Mouse (Mus musculus) bone marrow, adult 2 months (tissue): Measurements from ENCODE around the gene Rc3h2. TPM values are rescaled to one million over a fixed set of nuclear protein-coding genes. Genes with fewer than 3 reads are reported as not detected.

Experiments
- H3K27ac ChIP-seq: fragments of 200-500 bp; 2 replicates; pipeline ENCODE4 v1.5.1; 2012; ENCODE audit warnings: low read depth, mild to moderate bottlenecking, control low read depth, inconsistent platforms, low read length; ENCODE audit not compliant: control insufficient read depth, poor library complexity, insufficient read depth
- H3K4me1 ChIP-seq: fragments of 200-500 bp; 2 replicates; pipeline ENCODE4 v1.6.1; 2011; ENCODE audit warnings: low read length; ENCODE audit not compliant: control insufficient read depth, insufficient read depth
- H3K4me3 ChIP-seq: fragments of 200-500 bp; replicated peaks from 2 replicates; pipeline ENCODE3; 2011; ENCODE audit warnings: mild to moderate bottlenecking, low read depth, low read length, control low read depth; ENCODE audit not compliant: control insufficient read depth
- CTCF ChIP-seq: fragments of 200-500 bp; IDR thresholded peaks from 2 replicates; pipeline ENCODE4 v1.5.1; 2011; ENCODE audit warnings: low read length, control low read depth; ENCODE audit not compliant: control insufficient read depth, insufficient read depth
- POLR2A ChIP-seq: fragments of 200-500 bp; IDR thresholded peaks from 2 replicates; pipeline ENCODE4 v1.6.1; 2011; ENCODE audit warnings: low read depth, mild to moderate bottlenecking, control low read depth, low read length, borderline replicate concordance; ENCODE audit not compliant: control insufficient read depth
- WGBS: fragments of 180-500 bp; shearing (Covaris S2); methylation state at CpG from one replicate; pipeline ENCODE4 v1.1.7; 2018; 5-methylcytosine and 5-hydroxymethylcytosine counted together
- polyA plus RNA-seq: library from polyadenylated mRNA; stranded (reverse); fragments of >200 nt; gene quantifications from 2 replicates; pipeline ENCODE4 v1.2.4, GENCODE M21; 2011; ENCODE audit warnings: low replicate concordance; ENCODE audit not compliant: missing spikeins, insufficient read depth, insufficient read length

Rc3h2 gene
- polyA plus RNA-seq, 1 experiment = 11.9 TPM

- WGBS = under 1% methylated on average over 38 of the region's 38 CpGs
- H3K4me1 ChIP-seq = no peaks in the 10 kb centered on the region
These were observed 8.1 kb upstream of the Rc3h2 start for GRCm38 (mm10) chr2:37430593-37431464.

GRCm38 (mm10) chr2:37423671-37424070 lies 968 bp upstream of the Rc3h2 start:
- Histone ChIP-seq H3K4me3 (no peak overlapping the region), H3K4me1 (no peaks in the 10 kb centered on the region), H3K27ac (no peak overlapping the region)
- 26% methylated on average over 3 of the region's 3 CpGs for WGBS
- TF ChIP-seq CTCF = no peak
- TF ChIP-seq POLR2A = no peak

More at GRCm38 (mm10) chr2:37430593-37431464, 8.1 kb upstream of the Rc3h2 start:
- no peak for TF ChIP-seq CTCF
- 0 out of 2 replicates have a peak, but pooled peaks have one; percentile 8 for TF ChIP-seq POLR2A
- Histone ChIP-seq H3K4me3 (peak overlapping the region; percentile 68), H3K27ac (peak overlapping the region; percentile 41)

- Histone ChIP-seq H3K4me3 (peak overlapping the region; percentile 61), H3K27ac (peak overlapping the region; percentile 92; the same call in 1 of the 2 replicates), H3K4me1 (no peaks in the 10 kb centered on the region)
- no peak for TF ChIP-seq CTCF
- TF ChIP-seq POLR2A = no peak
- 7% methylated on average over 3 of the region's 3 CpGs for WGBS
These were observed 800 bp downstream of the Rc3h2 start for GRCm38 (mm10) chr2:37421903-37422302.

- TF ChIP-seq POLR2A (no peak), CTCF (no peak)
- 9% methylated on average over 1 of the region's 1 CpGs for WGBS
- H3K27ac ChIP-seq = no peak overlapping the region
- no peaks in the 10 kb centered on the region for H3K4me1 ChIP-seq
- no peak overlapping the region for H3K4me3 ChIP-seq
These were observed 27.2 kb downstream of the Rc3h2 start for GRCm38 (mm10) chr2:37395539-37395938.

- WGBS = 92% methylated on average over 9 of the region's 9 CpGs
- TF ChIP-seq CTCF = no peak
- no peak for TF ChIP-seq POLR2A
- H3K4me3 ChIP-seq = no peak overlapping the region
These were observed 39.8 kb downstream of the Rc3h2 start for GRCm38 (mm10) chr2:37382921-37383320.

GRCm38 (mm10) chr2:37380189-37380588 lies 42.5 kb downstream of the Rc3h2 start:
- no peak overlapping the region for H3K4me3 ChIP-seq
- no peaks in the 10 kb centered on the region for H3K4me1 ChIP-seq
- WGBS = 51% methylated on average over 2 of the region's 2 CpGs
- H3K27ac ChIP-seq = no peak overlapping the region
- TF ChIP-seq CTCF (peak; percentile 69), POLR2A (no peak)

More at GRCm38 (mm10) chr2:37382921-37383320, 39.8 kb downstream of the Rc3h2 start:
- no peak overlapping the region for H3K27ac ChIP-seq
- no peaks in the 10 kb centered on the region for H3K4me1 ChIP-seq

GRCm38 (mm10) chr2:37376018-37376417 lies 46.7 kb downstream of the Rc3h2 start:
- H3K4me1 ChIP-seq = no peaks in the 10 kb centered on the region
- H3K4me3 ChIP-seq = no peak overlapping the region
- H3K27ac ChIP-seq = no peak overlapping the region
- WGBS = 16% methylated on average over 1 of the region's 1 CpGs
- no peak for TF ChIP-seq CTCF
- no peak for TF ChIP-seq POLR2A

- no peak for TF ChIP-seq CTCF
- no peak for TF ChIP-seq POLR2A
- H3K4me3 ChIP-seq = no peak overlapping the region
- no peak overlapping the region for H3K27ac ChIP-seq
- 64% methylated on average over 2 of the region's 2 CpGs for WGBS
- no peaks in the 10 kb centered on the region for H3K4me1 ChIP-seq
These were observed 52.1 kb downstream of the Rc3h2 start for GRCm38 (mm10) chr2:37370651-37371050.
